Mouse (Mus musculus) forebrain, embryonic 15.5 days (tissue): Measurements from ENCODE around the gene 2700049A03Rik. TPM values are rescaled to one million over a fixed set of nuclear protein-coding genes. Genes with fewer than 3 reads are reported as not detected.

Experiments
- ATAC-seq: fragments of 200-750 bp; cut with Nextera tagmentation; replicated peaks from 2 replicates; pipeline ENCODE4 v1.8.0; 2017; ENCODE audit warnings: mild to moderate bottlenecking, moderate TSS enrichment, moderate library complexity
- H3K27ac ChIP-seq: fragments of 300-500 bp; sonication (generic); replicated peaks from 2 replicates; pipeline ENCODE4 v1.5.1; 2015; ENCODE audit warnings: mild to moderate bottlenecking, inconsistent platforms
- H3K27me3 ChIP-seq: fragments of 300-500 bp; sonication (generic); 2 replicates; pipeline ENCODE4 v1.6.1; 2015; ENCODE audit warnings: inconsistent platforms
- H3K36me3 ChIP-seq: fragments of 300-500 bp; sonication (generic); 2 replicates; pipeline ENCODE4 v1.6.1; 2015; ENCODE audit warnings: mild to moderate bottlenecking, inconsistent platforms
- H3K4me1 ChIP-seq: fragments of 300-500 bp; sonication (generic); 2 replicates; pipeline ENCODE4 v1.6.1; 2015; ENCODE audit warnings: inconsistent platforms
- H3K4me2 ChIP-seq: fragments of 300-500 bp; sonication (generic); replicated peaks from 2 replicates; pipeline ENCODE4 v1.6.1; 2015; ENCODE audit warnings: mild to moderate bottlenecking, inconsistent platforms
- H3K4me3 ChIP-seq: fragments of 300-500 bp; sonication (generic); 2 replicates; pipeline ENCODE4 v1.5.1; 2015; ENCODE audit warnings: mild to moderate bottlenecking, inconsistent platforms
- H3K9ac ChIP-seq: fragments of 300-500 bp; sonication (generic); replicated peaks from 2 replicates; pipeline ENCODE4 v1.6.1; 2015; ENCODE audit warnings: mild to moderate bottlenecking, inconsistent platforms
- H3K9me3 ChIP-seq: fragments of 300-500 bp; sonication (generic); 2 replicates; pipeline ENCODE4 v1.6.1; 2016; ENCODE audit warnings: inconsistent platforms
- WGBS: fragments of 180-500 bp; shearing (Covaris S2); methylation state at CpG from one replicate; pipeline ENCODE4 v1.1.7; 2015; ENCODE audit warnings: mixed read lengths; 5-methylcytosine and 5-hydroxymethylcytosine counted together
- polyA plus RNA-seq: library from polyadenylated mRNA; unstranded; fragments of >200 nt; fragmentation: Nextera tagmentation; extraction: Ambion mirVana; gene quantifications from 2 replicates; pipeline ENCODE4 v1.2.1, GENCODE M21; 2015

The 2700049A03Rik gene
- polyA plus RNA-seq, 1 experiment from 2014 or later = 20.4 TPM

DNA sequence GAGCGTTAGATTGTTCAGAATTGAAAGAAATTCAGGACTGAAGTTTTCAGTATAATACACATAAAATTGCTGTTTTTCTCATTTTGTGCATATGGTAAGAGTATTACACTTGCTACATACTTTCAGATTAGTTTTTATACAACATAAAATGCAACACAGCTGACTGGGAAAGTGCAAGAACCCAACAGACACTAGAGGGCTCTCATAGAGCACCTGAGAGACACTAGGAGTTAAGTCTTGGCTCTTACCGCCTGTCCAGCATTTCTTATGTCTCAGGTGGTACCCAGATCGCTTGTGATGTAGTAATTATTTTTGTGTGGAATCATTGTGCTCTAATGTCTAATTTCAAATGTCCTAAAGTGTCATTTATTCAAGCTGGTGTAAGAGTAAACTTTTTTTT lies 61.0 kb downstream of the 2700049A03Rik start:
- 70% methylated on average over 3 of the region's 3 CpGs for WGBS
- ATAC-seq = no peak
- H3K36me3 ChIP-seq = peaks cover 44% of the 10 kb centered on the region
- no peaks in the 10 kb centered on the region for H3K27me3 ChIP-seq
- no peaks in the 10 kb centered on the region for H3K9me3 ChIP-seq
- H3K4me1 ChIP-seq = no peaks in the 10 kb centered on the region
- no peak overlapping the region for H3K4me3 ChIP-seq
- H3K9ac ChIP-seq = no peak overlapping the region
- H3K4me2 ChIP-seq = no peak overlapping the region
- H3K27ac ChIP-seq = no peak overlapping the region

DNA sequence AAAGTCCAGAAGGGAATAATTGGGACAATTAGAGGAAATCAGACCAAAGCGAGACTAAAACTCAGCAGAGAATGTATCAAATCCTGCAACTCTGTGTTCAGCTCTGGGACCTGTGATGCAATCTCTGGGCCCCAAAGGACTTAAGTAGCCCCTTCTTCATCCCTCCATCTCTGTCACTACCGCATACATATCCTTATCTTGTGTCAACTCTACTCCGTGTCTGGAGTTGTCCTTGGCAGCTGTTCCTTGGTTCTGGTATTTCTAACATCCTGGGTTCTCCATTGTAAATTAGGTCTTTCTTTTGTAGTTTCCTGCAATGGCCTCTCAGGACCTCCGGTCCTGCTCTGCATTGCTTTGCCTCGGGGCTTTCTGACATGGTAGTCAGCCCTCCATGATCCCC lies 65.1 kb downstream of the 2700049A03Rik start:
- Histone ChIP-seq H3K4me1 (no peaks in the 10 kb centered on the region), H3K9ac (no peak overlapping the region), H3K9me3 (no peaks in the 10 kb centered on the region), H3K4me3 (no peak overlapping the region), H3K27me3 (no peaks in the 10 kb centered on the region), H3K27ac (no peak overlapping the region), H3K36me3 (peaks cover 27% of the 10 kb centered on the region), H3K4me2 (no peak overlapping the region)
- WGBS = 84% methylated on average over 5 of the region's 5 CpGs
- ATAC-seq = no peak

DNA sequence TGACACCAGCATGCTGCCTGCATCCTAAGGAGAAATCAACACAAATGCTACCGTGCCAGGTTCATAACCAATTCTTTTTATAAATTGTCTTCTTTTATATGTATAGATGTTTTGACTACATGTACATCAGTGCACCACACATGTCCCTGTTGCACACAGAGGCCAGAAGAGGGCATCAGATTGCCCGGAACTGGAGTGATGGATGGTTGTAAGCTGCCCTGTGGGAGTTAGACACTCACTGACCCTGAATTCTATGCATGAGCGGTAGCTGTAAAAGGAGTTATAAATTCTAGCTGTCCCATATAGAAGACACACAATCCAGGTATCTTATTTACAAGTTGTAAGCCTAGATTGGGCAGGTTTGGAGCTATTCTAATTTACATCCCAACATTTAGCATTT lies 67.7 kb downstream of the 2700049A03Rik start:
- H3K9ac ChIP-seq = no peak overlapping the region
- H3K4me1 ChIP-seq = no peaks in the 10 kb centered on the region
- peaks cover 22% of the 10 kb centered on the region for H3K36me3 ChIP-seq
- no peaks in the 10 kb centered on the region for H3K9me3 ChIP-seq
- H3K27me3 ChIP-seq = no peaks in the 10 kb centered on the region
- no peak for ATAC-seq
- H3K27ac ChIP-seq = no peak overlapping the region
- no peak overlapping the region for H3K4me3 ChIP-seq
- 88% methylated on average over 3 of the region's 3 CpGs for WGBS
- no peak overlapping the region for H3K4me2 ChIP-seq

DNA sequence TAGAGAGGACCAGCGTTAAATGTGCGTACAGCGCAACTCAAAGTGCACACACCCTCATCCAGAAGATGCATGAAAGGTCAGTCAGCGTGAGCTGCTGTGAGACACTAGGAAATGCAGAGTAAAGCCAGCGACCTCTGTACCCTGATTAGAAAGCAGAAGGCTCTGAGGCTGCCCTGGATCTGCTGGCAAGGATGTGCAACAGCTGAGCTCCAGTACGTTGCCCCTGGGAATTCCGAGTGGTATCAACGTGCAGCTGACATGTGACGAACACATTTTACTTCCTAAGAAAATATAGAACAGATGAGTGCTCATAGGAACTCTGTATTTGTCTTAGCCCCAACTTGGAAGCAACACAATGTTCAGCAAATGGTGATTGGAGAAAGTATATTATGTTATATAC lies 80.5 kb downstream of the 2700049A03Rik start:
- Histone ChIP-seq H3K4me2 (no peak overlapping the region), H3K27ac (no peak overlapping the region), H3K4me3 (no peak overlapping the region), H3K4me1 (peaks cover 5% of the 10 kb centered on the region; the same call in 1 of the 2 replicates), H3K27me3 (no peaks in the 10 kb centered on the region), H3K9me3 (no peaks in the 10 kb centered on the region), H3K9ac (no peak overlapping the region), H3K36me3 (peaks cover 25% of the 10 kb centered on the region)
- ATAC-seq = no peak
- WGBS = 84% methylated on average over 9 of the region's 9 CpGs

DNA sequence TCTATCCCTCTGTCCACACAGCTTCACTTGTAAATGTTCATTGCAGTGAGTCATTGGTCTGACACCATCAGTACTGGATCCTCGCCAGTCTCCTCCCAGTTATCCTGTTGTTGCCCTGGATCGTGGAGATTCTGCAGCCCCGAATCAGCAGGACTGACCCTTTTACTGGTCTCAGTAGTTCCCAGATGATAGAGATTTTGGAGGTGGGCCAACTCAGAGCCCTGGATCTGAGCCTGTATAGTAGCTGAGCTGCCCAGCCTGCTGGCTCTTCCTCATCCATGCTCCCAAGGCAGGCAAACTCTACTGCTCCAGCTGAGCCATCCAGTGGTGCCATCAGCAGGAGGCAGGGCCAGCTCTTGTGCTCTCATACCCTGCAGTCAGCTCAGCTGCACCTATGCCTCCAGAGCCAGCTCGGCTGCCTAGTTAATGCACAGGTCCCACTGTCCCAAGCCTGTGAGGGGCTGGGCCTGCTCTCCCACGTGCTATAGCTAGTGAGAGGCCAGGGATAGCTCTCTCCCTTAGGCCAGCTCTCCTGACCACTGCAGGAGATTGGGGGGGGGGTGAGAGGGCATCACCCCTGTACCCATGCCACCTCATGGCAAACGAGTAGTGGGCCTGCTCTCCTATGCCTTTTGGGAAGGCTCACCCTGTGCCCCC lies 81.3 kb downstream of the 2700049A03Rik start:
- Histone ChIP-seq H3K4me2 (no peak overlapping the region), H3K4me3 (no peak overlapping the region), H3K9me3 (no peaks in the 10 kb centered on the region), H3K36me3 (peaks cover 30% of the 10 kb centered on the region), H3K4me1 (peaks cover 5% of the 10 kb centered on the region; the same call in 1 of the 2 replicates), H3K27ac (no peak overlapping the region), H3K9ac (no peak overlapping the region), H3K27me3 (no peaks in the 10 kb centered on the region)
- no peak; the same call in 1 of the 2 replicates for ATAC-seq
- WGBS = 71% methylated on average over 6 of the region's 6 CpGs

DNA sequence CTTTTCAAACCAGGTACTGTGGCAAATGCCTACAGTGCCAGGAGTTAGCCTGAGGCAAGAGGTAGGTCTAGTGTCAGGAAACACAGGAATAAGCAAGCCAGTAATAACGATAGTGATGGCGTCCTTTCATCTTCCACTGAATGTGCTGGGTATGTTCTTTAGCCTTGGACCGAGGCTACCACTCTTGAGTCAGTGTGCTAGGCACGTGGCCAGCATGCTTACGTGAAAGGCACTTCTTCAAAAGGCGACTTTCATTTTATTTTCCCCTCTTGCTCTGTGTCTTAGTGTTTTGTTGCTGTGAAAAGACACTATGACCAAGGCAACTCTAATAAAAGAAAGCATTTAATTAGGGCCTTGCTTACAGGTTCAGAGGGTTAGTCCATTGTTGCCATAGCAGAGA lies 86.1 kb downstream of the 2700049A03Rik start:
- Histone ChIP-seq H3K4me3 (no peak overlapping the region), H3K4me1 (peaks cover 4% of the 10 kb centered on the region; the same call in 1 of the 2 replicates), H3K9ac (no peak overlapping the region), H3K4me2 (no peak overlapping the region), H3K27ac (no peak overlapping the region), H3K9me3 (no peaks in the 10 kb centered on the region), H3K27me3 (no peaks in the 10 kb centered on the region), H3K36me3 (peaks cover 31% of the 10 kb centered on the region)
- WGBS = 88% methylated on average over 6 of the region's 6 CpGs
- ATAC-seq = no peak

DNA sequence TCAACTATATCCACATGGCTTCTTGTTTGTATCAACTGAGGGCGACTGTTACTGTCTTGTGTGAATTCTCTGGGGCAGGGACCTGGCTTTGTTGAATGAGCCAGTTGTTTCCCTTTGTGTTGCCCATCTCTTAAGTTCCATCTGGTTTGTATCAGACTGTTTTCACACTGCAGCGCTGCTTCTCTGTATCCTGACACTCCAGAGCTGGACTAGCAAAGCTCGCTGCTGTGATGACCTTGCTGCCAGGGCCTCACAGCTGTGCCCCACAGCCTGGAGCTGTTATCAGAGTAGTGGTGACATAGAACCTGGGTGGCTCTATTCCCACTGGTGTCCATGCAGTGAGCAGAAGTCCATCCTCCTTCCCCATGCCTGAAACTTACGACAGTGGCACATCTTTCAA lies 91.1 kb downstream of the 2700049A03Rik start:
- 77% methylated on average over 4 of the region's 4 CpGs for whole genome bisulfite sequencing
- no peak overlapping the region for H3K4me3 ChIP-seq
- H3K27me3 ChIP-seq = no peaks in the 10 kb centered on the region
- no peaks in the 10 kb centered on the region for H3K4me1 ChIP-seq
- H3K9ac ChIP-seq = no peak overlapping the region
- no peak for ATAC-seq
- H3K36me3 ChIP-seq = 0 out of 2 replicates have a peak, but pooled peaks cover 9% of the 10 kb centered on the region
- no peak overlapping the region for H3K4me2 ChIP-seq
- H3K9me3 ChIP-seq = no peaks in the 10 kb centered on the region
- H3K27ac ChIP-seq = no peak overlapping the region

DNA sequence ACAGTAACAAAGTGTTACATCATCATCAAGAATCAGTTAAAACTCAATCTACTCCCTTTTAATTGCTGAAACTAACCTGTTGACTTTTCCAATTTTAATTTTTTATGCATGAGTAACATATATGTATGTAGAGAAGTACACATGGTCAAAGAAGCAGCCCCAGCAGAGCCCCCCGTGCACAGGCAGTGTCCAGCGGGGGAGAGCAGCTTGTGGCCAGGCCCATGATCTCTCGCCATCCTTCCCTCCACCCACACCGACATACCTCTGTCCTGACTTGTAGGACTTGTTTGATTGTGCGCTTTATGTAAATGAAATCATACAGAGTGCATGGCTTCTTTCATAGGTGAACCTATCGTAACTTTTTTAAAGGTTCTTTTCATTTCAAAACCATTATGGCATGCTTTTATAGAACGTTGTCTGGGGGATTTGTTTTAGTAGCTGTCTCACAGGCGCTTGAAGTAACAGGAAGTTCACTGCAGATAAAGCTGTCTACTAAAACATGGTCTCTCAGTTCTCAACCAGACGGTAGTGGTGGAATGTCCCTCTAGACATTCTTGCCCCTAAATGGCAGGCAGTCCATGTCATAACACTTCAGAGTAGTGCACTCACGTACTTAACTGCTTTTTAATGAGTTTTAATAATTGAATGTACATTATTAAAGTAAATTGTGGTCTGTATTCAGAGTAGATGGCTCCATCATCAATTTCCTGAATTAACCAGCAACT lies 92.4 kb downstream of the 2700049A03Rik start:
- Histone ChIP-seq H3K27ac (no peak overlapping the region), H3K4me3 (no peak overlapping the region), H3K36me3 (0 out of 2 replicates have a peak, but pooled peaks cover 6% of the 10 kb centered on the region), H3K27me3 (no peaks in the 10 kb centered on the region), H3K4me1 (no peaks in the 10 kb centered on the region), H3K4me2 (no peak overlapping the region), H3K9ac (no peak overlapping the region), H3K9me3 (no peaks in the 10 kb centered on the region)
- 82% methylated on average over 10 of the region's 10 CpGs for WGBS
- ATAC-seq = no peak

DNA sequence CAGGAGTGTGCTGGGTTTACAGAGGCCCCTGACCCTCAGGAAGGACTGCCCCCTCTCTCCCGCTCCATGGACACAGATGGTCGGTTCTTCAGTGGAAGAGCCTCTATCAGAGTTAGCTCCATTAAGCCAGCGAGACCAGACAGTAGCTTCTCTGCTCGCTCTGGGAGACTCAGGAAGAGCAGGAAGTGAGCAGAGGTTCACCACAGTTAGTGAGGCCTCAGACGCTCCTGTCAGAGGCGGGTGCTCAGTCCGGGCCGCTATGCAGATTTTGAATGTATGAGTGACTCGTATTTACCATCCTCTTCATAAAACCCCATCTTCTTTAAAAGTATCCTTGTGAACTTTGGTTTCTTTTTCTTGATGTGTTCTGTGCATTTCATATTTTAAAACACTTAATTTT lies 94.9 kb downstream of the 2700049A03Rik start:
- Histone ChIP-seq H3K9ac (no peak overlapping the region), H3K4me1 (no peaks in the 10 kb centered on the region), H3K27ac (no peak overlapping the region), H3K9me3 (no peaks in the 10 kb centered on the region), H3K27me3 (no peaks in the 10 kb centered on the region), H3K4me3 (no peak overlapping the region), H3K36me3 (no peaks in the 10 kb centered on the region; the same call in 1 of the 2 replicates), H3K4me2 (no peak overlapping the region)
- WGBS = 92% methylated on average over 9 of the region's 9 CpGs
- ATAC-seq = no peak

DNA sequence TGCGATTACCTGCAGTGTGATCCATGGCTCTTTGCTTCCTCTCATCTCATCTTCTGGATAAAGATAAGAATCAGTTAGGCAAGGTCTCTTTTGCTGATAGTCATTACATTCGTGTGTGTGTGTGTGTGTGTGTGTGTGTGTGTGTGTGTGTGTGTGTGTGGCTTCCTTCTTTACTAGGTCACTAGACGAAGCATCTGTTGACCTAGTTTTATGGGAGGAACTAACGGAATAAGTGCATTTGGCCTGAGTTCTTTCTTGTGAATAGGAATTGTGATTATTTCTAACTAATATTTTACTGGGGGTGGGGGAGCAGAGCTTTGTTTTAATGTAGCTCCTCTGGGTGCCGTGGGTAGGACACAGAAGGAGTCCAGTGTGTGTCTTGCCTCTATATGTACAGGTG lies 96.8 kb downstream of the 2700049A03Rik start:
- Histone ChIP-seq H3K4me2 (no peak overlapping the region), H3K4me3 (no peak overlapping the region), H3K36me3 (no peaks in the 10 kb centered on the region; the same call in 1 of the 2 replicates), H3K9ac (no peak overlapping the region), H3K9me3 (no peaks in the 10 kb centered on the region), H3K27me3 (no peaks in the 10 kb centered on the region), H3K4me1 (no peaks in the 10 kb centered on the region), H3K27ac (no peak overlapping the region)
- WGBS = 89% methylated on average over 5 of the region's 5 CpGs
- ATAC-seq = no peak

DNA sequence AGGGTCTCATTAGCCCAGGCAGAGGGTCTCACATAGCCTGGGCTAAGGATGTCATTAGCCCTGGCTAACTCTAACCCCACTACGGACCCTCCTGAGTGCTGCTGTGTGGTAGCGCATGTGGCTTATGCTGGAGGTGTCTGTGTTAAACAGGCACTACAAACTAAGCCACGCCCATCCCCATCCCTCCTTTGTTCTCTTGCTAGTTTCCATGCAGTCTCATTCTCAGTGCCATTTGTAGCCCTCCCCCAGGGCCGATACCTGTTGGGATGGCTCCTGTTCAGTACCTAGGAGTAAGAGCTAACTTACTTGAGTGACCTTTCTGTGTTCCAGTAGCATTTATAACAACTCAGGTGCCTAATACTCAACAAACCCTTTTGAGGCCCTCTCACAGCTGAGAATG lies 100.4 kb downstream of the 2700049A03Rik start:
- H3K36me3 ChIP-seq = peaks cover 17% of the 10 kb centered on the region
- ATAC-seq = no peak
- H3K4me3 ChIP-seq = no peak overlapping the region
- 0 out of 2 replicates have a peak, but pooled peaks cover 4% of the 10 kb centered on the region for H3K9me3 ChIP-seq
- H3K27me3 ChIP-seq = no peaks in the 10 kb centered on the region
- H3K27ac ChIP-seq = no peak overlapping the region
- H3K9ac ChIP-seq = no peak overlapping the region
- no peaks in the 10 kb centered on the region for H3K4me1 ChIP-seq
- H3K4me2 ChIP-seq = no peak overlapping the region
- WGBS = 88% methylated on average over 4 of the region's 4 CpGs

DNA sequence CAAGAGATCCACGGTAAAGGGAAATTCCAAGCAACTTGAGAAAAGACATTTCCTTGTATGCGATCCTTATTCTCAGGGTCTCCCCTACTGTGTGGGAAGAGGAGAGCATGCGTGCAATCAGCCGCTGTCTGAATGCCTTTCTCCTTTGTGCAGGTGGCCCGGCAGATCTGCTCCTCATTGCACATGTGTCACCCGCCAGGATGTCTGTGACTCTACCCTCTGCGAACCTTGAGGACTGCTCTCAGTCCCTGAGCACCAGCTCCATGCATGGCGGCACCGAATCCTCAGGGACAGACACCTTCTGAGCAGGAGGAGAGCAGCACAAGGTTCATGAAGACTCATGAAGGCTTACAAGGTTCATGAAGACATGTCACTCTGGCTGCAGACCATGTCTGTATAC lies 106.1 kb downstream of the 2700049A03Rik start:
- WGBS = 79% methylated on average over 9 of the region's 9 CpGs
- H3K27ac ChIP-seq = no peak overlapping the region
- H3K9me3 ChIP-seq = peaks cover 13% of the 10 kb centered on the region
- ATAC-seq = no peak
- no peak overlapping the region for H3K9ac ChIP-seq
- peaks cover 42% of the 10 kb centered on the region for H3K36me3 ChIP-seq
- H3K4me2 ChIP-seq = no peak overlapping the region
- H3K27me3 ChIP-seq = no peaks in the 10 kb centered on the region
- no peak overlapping the region for H3K4me3 ChIP-seq
- H3K4me1 ChIP-seq = no peaks in the 10 kb centered on the region
